ENCODE assay signal across 8 mouse cellular contexts in genomic region chr4:140679038-140679437, GRCm38 (mm10). TPM values are rescaled to one million over a fixed set of nuclear protein-coding genes. Genes with fewer than 3 reads are reported as not detected.
DNase-seq lines count a peak whose midpoint lies in the region; ATAC-seq and TF ChIP-seq lines count a peak whose summit lies in the region.

No protein-coding gene starts in this region.

- H3K9ac ChIP-seq in MEL (ENCODE audit: control insufficient read depth, low read depth, low read length, poor library complexity, severe bottlenecking): no peak overlapping the region
- no peak overlapping the region for H3K9ac ChIP-seq in embryonic facial prominence, embryonic 15.5 days
- H3K9ac ChIP-seq in liver, postnatal 0 days (replicated peaks): no peak overlapping the region

- H3K79me2 ChIP-seq in MEL (ENCODE audit: control insufficient read depth, insufficient read depth, low read length, poor library complexity): no peaks in the 10 kb centered on the region

- 0 out of 2 replicates have a peak, but pooled peaks have one; percentile 9 for ATAC-seq in embryonic facial prominence, embryonic 15.5 days (ENCODE audit: insufficient number of reproducible peaks, low FRiP score, low TSS enrichment, low read depth)
- ATAC-seq in liver, postnatal 0 days: no peak

- peak overlapping the region; percentile 73; the same call in 1 of the 2 replicates for H3K27ac ChIP-seq in heart, embryonic 10.5 days
- no peak overlapping the region for H3K27ac ChIP-seq in MEL (ENCODE audit: control insufficient read depth, low read depth, low read length)
- no peak overlapping the region for H3K27ac ChIP-seq in embryonic facial prominence, embryonic 15.5 days (replicated peaks)
- H3K27ac ChIP-seq in liver, postnatal 0 days (ENCODE audit: low read depth): no peak overlapping the region

- TF ChIP-seq EP300 in MEL (IDR thresholded peaks at IDR 0.05; ENCODE audit: low read depth in 1 of 2, low read length in 2 of 2): no peak
- no peak for TF ChIP-seq EP300 in liver, postnatal 0 days (IDR thresholded peaks at IDR 0.05; ENCODE audit: low read depth)

- no peaks in the 10 kb centered on the region for H3K27me3 ChIP-seq in heart, embryonic 10.5 days (ENCODE audit: insufficient read depth, poor library complexity, severe bottlenecking)
- H3K27me3 ChIP-seq in MEL (ENCODE audit: control insufficient read depth in 1 of 2, insufficient read depth in 2 of 2, low read length in 2 of 2): no peaks in the 10 kb centered on the region
- H3K27me3 ChIP-seq in embryonic facial prominence, embryonic 15.5 days: no peaks in the 10 kb centered on the region
- H3K27me3 ChIP-seq in liver, postnatal 0 days (ENCODE audit: insufficient read depth, low read length): no peaks in the 10 kb centered on the region

- H3K4me1 ChIP-seq in heart, embryonic 10.5 days: peaks cover 16% of the 10 kb centered on the region
- peaks cover 0 to 8% of the 10 kb centered on the region in 2 experiments; a peak in 3 of 4 replicates for H3K4me1 ChIP-seq in MEL (ENCODE audit: control insufficient read depth in 1 of 2, insufficient read depth in 2 of 2, low read length in 2 of 2)
- H3K4me1 ChIP-seq in embryonic facial prominence, embryonic 15.5 days: peaks cover 17% of the 10 kb centered on the region
- peaks cover 17% of the 10 kb centered on the region for H3K4me1 ChIP-seq in liver, postnatal 0 days (ENCODE audit: insufficient read depth)

- peak; percentile 50 to 63 (median 61) for TF ChIP-seq CTCF in MEL (IDR thresholded peaks at IDR 0.05 in 2 of 3, conservative IDR thresholded peaks at IDR 0.05 in 1 of 3; ENCODE audit: control insufficient read depth in 1 of 3, insufficient read depth in 1 of 3, low read depth in 2 of 3, low read length in 3 of 3, poor library complexity in 1 of 3, severe bottlenecking in 1 of 3)
- peak; percentile 82 for TF ChIP-seq CTCF in liver, postnatal 0 days (IDR thresholded peaks at IDR 0.05; ENCODE audit: low read depth)

- no peak for DNase-seq in heart, embryonic 10.5 days (ENCODE audit: low spot score)
- DNase-seq in heart, adult 11 months: no peak
- DNase-seq in 416B (ENCODE audit: low read depth) (peak; percentile 61), MEL (ENCODE audit: low read depth, low spot score) (no peak)
- peak; percentile 74 for DNase-seq in liver, postnatal 0 days
- DNase-seq in thymus, postnatal 25 days: peak; percentile 50
- no peak for DNase-seq in adrenal gland, postnatal 4 days (ENCODE audit: low spot score in 2 of 2)

- TF ChIP-seq RAD21 in MEL (IDR thresholded peaks at IDR 0.05; ENCODE audit: low read depth, low read length): peak; percentile 51

- H3K4me2 ChIP-seq in embryonic facial prominence, embryonic 15.5 days (replicated peaks): no peak overlapping the region
- H3K4me2 ChIP-seq in liver, postnatal 0 days (ENCODE audit: low read depth, low read length): no peak overlapping the region

- H3K36me3 ChIP-seq in heart, embryonic 10.5 days: no peaks in the 10 kb centered on the region
- H3K36me3 ChIP-seq in MEL (ENCODE audit: control insufficient read depth in 1 of 2, insufficient read depth in 2 of 2, low read length in 2 of 2): peaks cover 0 to 2% of the 10 kb centered on the region in 2 experiments; a peak in 2 of 4 replicates
- H3K36me3 ChIP-seq in embryonic facial prominence, embryonic 15.5 days: no peaks in the 10 kb centered on the region
- no peaks in the 10 kb centered on the region for H3K36me3 ChIP-seq in liver, postnatal 0 days (replicated peaks; ENCODE audit: insufficient read depth, low read length)

- H3K9me3 ChIP-seq in heart, embryonic 10.5 days: no peaks in the 10 kb centered on the region
- H3K9me3 ChIP-seq in MEL (replicated peaks; ENCODE audit: insufficient read depth, low read length): no peaks in the 10 kb centered on the region
- no peaks in the 10 kb centered on the region for H3K9me3 ChIP-seq in embryonic facial prominence, embryonic 15.5 days (replicated peaks)
- no peaks in the 10 kb centered on the region for H3K9me3 ChIP-seq in liver, postnatal 0 days (ENCODE audit: low read length)

- TF ChIP-seq POLR2A in MEL (IDR thresholded peaks at IDR 0.05; ENCODE audit: control insufficient read depth in 1 of 2, insufficient read depth in 1 of 2, low read depth in 1 of 2, low read length in 2 of 2, poor library complexity in 1 of 2): no peak

- H3K4me3 ChIP-seq in heart, embryonic 10.5 days: no peak overlapping the region
- H3K4me3 ChIP-seq in MEL (ENCODE audit: control insufficient read depth in 1 of 2, insufficient read depth in 1 of 2, low read depth in 2 of 2, low read length in 2 of 2): no peak overlapping the region
- H3K4me3 ChIP-seq in embryonic facial prominence, embryonic 15.5 days (replicated peaks): no peak overlapping the region
- no peak overlapping the region for H3K4me3 ChIP-seq in liver, postnatal 0 days (ENCODE audit: low read depth, low read length)

- 13% methylated on average over 5 of the region's 5 CpGs for WGBS in heart, embryonic 10.5 days
- 18% methylated on average over 5 of the region's 5 CpGs for WGBS in embryonic facial prominence, embryonic 15.5 days
- 11% methylated on average over 5 of the region's 5 CpGs for WGBS in liver, postnatal 0 days (ENCODE audit: insufficient replicate concordance)

TF ChIP-seq in MEL, 35 proteins besides CTCF, POLR2A, EP300 and RAD21:
- no peak for TF ChIP-seq UBTF (IDR thresholded peaks at IDR 0.05; ENCODE audit: borderline replicate concordance, insufficient read depth, low read depth, low read length)
- TF ChIP-seq SMC3 (IDR thresholded peaks at IDR 0.05; ENCODE audit: low read depth, low read length): peak; percentile 45

RNA-seq across cellular contexts. Expression of gene Arhgef10l, which starts 13.2 kb away (rescaled TPM):
- 13.3 and 14.9 TPM in 2 replicates for polyA plus RNA-seq in heart, embryonic 10.5 days (2016; fragmentation: Nextera tagmentation; extraction: Ambion mirVana)
- total RNA-seq in MEL (2012; rRNA removed): 10.2 and 16.9 TPM in 2 replicates
- 10 to 100 TPM in 1 of 2 experiments, not detected in 1; 26.0 TPM for polyA plus RNA-seq in MEL (2012; ENCODE audit: insufficient read depth in 1 of 2, insufficient read length in 2 of 2, low read depth in 1 of 2, low replicate concordance in 2 of 2, missing spikeins in 1 of 2)
- 17.0 and 18.6 TPM in 2 replicates for polyA plus RNA-seq in embryonic facial prominence, embryonic 15.5 days (2015; fragmentation: Nextera tagmentation; extraction: Ambion mirVana)
- polyA plus RNA-seq in liver, postnatal 0 days (2015; fragmentation: Nextera tagmentation; extraction: Ambion mirVana): 6.3 and 7.6 TPM in 2 replicates
- total RNA-seq in adrenal gland, postnatal 4 days (2021): 10 to 100 TPM; 30.2 to 37.8 TPM

RNA-seq across cellular contexts. Expression of gene Rcc2, which starts 21.3 kb away (rescaled TPM):
- 18.0 and 29.0 TPM in 2 replicates for polyA plus RNA-seq in heart, embryonic 10.5 days (2016; fragmentation: Nextera tagmentation; extraction: Ambion mirVana)
- 267 and 270 TPM in 2 replicates for total RNA-seq in MEL (2012; rRNA removed)
- 100 to 1,000 TPM; 254 to 427 TPM for polyA plus RNA-seq in MEL (2012; ENCODE audit: insufficient read depth in 1 of 2, insufficient read length in 2 of 2, low read depth in 1 of 2, low replicate concordance in 2 of 2, missing spikeins in 1 of 2)
- polyA plus RNA-seq in embryonic facial prominence, embryonic 15.5 days (2015; fragmentation: Nextera tagmentation; extraction: Ambion mirVana): 47.0 and 55.0 TPM in 2 replicates
- polyA plus RNA-seq in liver, postnatal 0 days (2015; fragmentation: Nextera tagmentation; extraction: Ambion mirVana): 15.1 TPM in 2 replicates
- 100 to 1,000 TPM in 1 of 2 experiments, 10 to 100 TPM in 1; 98.2 to 106 TPM for total RNA-seq in adrenal gland, postnatal 4 days (2021)

Comparison
In these comparisons a context has a peak if more than half of its experiments do, and no peak if none do; other contexts are left out.
1. DNase-seq: peak in 416B (single experiment), liver, postnatal 0 days (single experiment) and thymus, postnatal 25 days (single experiment); none in heart, embryonic 10.5 days (single experiment), heart, adult 11 months (single experiment), MEL (single experiment) and adrenal gland, postnatal 4 days (0 of 2).